Mouse (Mus musculus) limb, embryonic 14.5 days (tissue): ENCODE data around the gene Ctdspl2. TPM values are rescaled to one million over a fixed set of nuclear protein-coding genes. Genes with fewer than 3 reads are reported as not detected.

Experiments used
- ATAC-seq: fragments of 200-750 bp; cut with Nextera tagmentation; 2 replicates; pipeline ENCODE4 v1.8.0; 2017; ENCODE audit warnings: low read depth, moderate number of reproducible peaks, moderate TSS enrichment; ENCODE audit not compliant: low FRiP score
- DNase-seq: peaks from one replicate; pipeline ENCODE4 v3.0.0-alpha.2; 2015; ENCODE audit warnings: low spot score
- H3K27ac ChIP-seq: fragments of 300-500 bp; sonication (generic); replicated peaks from 2 replicates; pipeline ENCODE4 v1.5.1; 2014; ENCODE audit warnings: low read depth, mild to moderate bottlenecking, low read length, moderate library complexity, mixed read lengths
- H3K27me3 ChIP-seq: fragments of 300-500 bp; sonication (generic); 2 replicates; pipeline ENCODE4 v1.6.1; 2014; ENCODE audit warnings: low read length, mixed read lengths; ENCODE audit not compliant: control insufficient read depth, insufficient read depth
- H3K36me3 ChIP-seq: fragments of 300-500 bp; sonication (generic); 2 replicates; pipeline ENCODE4 v1.6.1; 2014; ENCODE audit warnings: mild to moderate bottlenecking, low read length, moderate library complexity, mixed read lengths; ENCODE audit not compliant: control insufficient read depth, insufficient read depth
- H3K4me1 ChIP-seq: fragments of 300-500 bp; sonication (generic); 2 replicates; pipeline ENCODE4 v1.6.1; 2014; ENCODE audit warnings: antibody characterized with exemption, low read length, mixed read lengths; ENCODE audit not compliant: control insufficient read depth, insufficient read depth
- H3K4me2 ChIP-seq: fragments of 300-500 bp; sonication (generic); replicated peaks from 2 replicates; pipeline ENCODE4 v1.6.1; 2014; ENCODE audit warnings: low read depth, mild to moderate bottlenecking, low read length, moderate library complexity; ENCODE audit not compliant: severe bottlenecking
- H3K4me3 ChIP-seq: fragments of 300-500 bp; sonication (generic); replicated peaks from 2 replicates; pipeline ENCODE4 v1.5.1; 2014; ENCODE audit warnings: low read length
- H3K9ac ChIP-seq: fragments of 300-500 bp; sonication (generic); 2 replicates; pipeline ENCODE4 v1.6.1; 2014; ENCODE audit warnings: mild to moderate bottlenecking, low read depth, low read length, moderate library complexity; ENCODE audit not compliant: severe bottlenecking
- H3K9me3 ChIP-seq: fragments of 300-500 bp; sonication (generic); 2 replicates; pipeline ENCODE4 v1.6.1; 2016; ENCODE audit warnings: low read length; ENCODE audit not compliant: control insufficient read depth
- POLR2A ChIP-seq: fragments of 200-500 bp; IDR thresholded peaks from 2 replicates; pipeline ENCODE4 v1.8.0; 2012; ENCODE audit warnings: inconsistent platforms, mild to moderate bottlenecking, moderate library complexity, borderline replicate concordance; ENCODE audit not compliant: insufficient read depth, insufficient read length; ENCODE audit errors: extremely low read depth
- WGBS: fragments of 180-500 bp; shearing (Covaris S2); extraction: QIAGEN DNeasy Blood & Tissue Kit; methylation state at CpG from one replicate; pipeline ENCODE4 v1.1.7; 2014; 5-methylcytosine and 5-hydroxymethylcytosine counted together
- polyA plus RNA-seq, 2 experiments: library from polyadenylated mRNA; depleted of rRNA in 1 of 2; stranded (reverse) in 1 of 2; unstranded in 1 of 2; fragments of >200 nt; fragmentation: Nextera tagmentation in 1 of 2; extraction: Ambion mirVana in 1 of 2; gene quantifications; 2 replicates each; pipeline versions ENCODE4 v1.2.1 to v1.2.3; 2012 to 2014

Gene Ctdspl2
- polyA plus RNA-seq, 2 experiments = 33.0 to 51.2 TPM

DNA sequence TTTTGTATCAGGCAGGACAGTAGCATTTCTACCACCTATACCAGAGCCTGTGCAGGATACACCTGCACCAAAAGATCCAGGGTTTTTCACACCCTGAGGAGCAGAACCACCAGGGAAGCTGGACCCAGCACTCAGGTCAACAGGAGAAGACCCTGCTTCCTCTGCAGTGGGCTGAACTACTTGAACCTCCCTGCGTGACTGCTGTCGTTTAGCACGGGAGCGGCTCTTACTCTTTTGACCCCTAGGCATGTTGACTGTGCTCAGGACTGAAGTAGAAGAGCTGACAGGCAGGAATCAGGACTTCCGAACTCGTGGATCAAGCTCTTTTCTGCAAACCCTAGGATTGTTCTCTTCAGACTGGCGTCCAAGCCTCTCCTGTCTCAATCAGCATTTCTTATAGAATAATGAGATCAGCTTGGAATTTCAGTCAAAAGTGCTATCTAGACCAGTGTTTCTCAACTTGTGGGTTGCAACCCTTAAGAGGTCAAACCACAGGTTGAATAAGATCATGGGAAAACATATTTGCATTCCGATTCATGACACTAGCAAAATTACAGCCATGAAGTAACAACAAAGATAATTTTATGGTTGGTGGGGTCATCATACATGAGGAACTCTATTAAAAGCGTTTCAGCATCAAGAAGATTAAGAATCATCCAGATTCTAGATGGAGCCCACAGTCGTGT lies 687 bp upstream of the Ctdspl2 start:
- H3K4me1 ChIP-seq = peaks cover 22% of the 10 kb centered on the region
- H3K4me2 ChIP-seq = peak overlapping the region; percentile 73
- ATAC-seq (no peak), DNase-seq (no peak)
- H3K36me3 ChIP-seq = peaks cover 5% of the 10 kb centered on the region
- H3K9me3 ChIP-seq = no peaks in the 10 kb centered on the region
- H3K9ac ChIP-seq = peak overlapping the region; percentile 90
- H3K27ac ChIP-seq = peak overlapping the region; percentile 94
- no peaks in the 10 kb centered on the region for H3K27me3 ChIP-seq
- peak overlapping the region; percentile 91 for H3K4me3 ChIP-seq
- TF ChIP-seq POLR2A = no peak
- 17% methylated on average over 10 of the region's 10 CpGs for WGBS

DNA sequence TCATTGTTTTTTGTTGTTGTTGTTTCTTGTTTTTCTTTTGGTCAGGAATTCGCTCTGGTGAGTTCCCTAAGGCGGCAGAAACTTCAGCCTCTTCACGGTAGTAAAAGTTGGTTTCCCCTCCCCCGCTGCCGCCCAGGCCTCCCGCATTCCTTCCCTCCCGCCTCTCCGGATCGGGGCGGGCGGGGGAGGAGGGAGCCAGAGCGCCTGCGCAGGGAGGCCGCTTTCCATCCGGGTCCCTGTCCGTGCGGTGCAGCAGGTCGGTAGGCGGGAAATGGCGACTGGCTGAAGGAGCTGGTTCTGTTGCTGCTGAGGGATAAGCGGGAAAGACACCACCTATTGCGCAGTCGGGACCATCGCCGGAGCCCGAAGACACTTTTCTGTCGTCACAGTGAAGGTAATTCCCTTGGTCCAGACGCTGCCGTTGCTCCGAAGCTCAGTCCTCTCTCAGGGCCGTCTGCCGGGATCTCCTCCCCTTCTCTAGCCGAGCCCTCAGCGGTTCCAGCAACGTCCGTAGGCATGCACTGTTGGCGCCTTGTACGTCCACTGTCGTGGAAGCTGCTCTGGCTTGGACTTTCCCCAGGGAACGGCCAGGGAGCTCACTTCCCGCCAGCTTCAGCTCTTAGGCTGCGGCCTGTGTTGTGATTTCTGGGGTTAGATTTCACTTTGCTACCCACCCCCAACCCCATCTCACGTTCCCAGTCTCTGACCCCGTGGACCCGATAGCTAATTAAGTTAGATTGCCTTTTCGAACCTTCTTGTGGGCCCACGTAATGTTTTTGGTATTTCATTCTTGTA lies 620 bp downstream of the Ctdspl2 start:
- no peaks in the 10 kb centered on the region for H3K27me3 ChIP-seq
- H3K4me1 ChIP-seq = peaks cover 22% of the 10 kb centered on the region
- 0 out of 2 replicates have a peak, but pooled peaks have one; percentile 24 for TF ChIP-seq POLR2A
- H3K36me3 ChIP-seq = peaks cover 11% of the 10 kb centered on the region
- peak overlapping the region; percentile 94 for H3K27ac ChIP-seq
- 0% methylated on average over 46 of the region's 47 CpGs for WGBS
- peak overlapping the region; percentile 91 for H3K4me3 ChIP-seq
- H3K4me2 ChIP-seq = peak overlapping the region; percentile 73
- DNase-seq (peak; percentile 92), ATAC-seq (peak; percentile 94)
- H3K9me3 ChIP-seq = no peaks in the 10 kb centered on the region
- H3K9ac ChIP-seq = peak overlapping the region; percentile 90

DNA sequence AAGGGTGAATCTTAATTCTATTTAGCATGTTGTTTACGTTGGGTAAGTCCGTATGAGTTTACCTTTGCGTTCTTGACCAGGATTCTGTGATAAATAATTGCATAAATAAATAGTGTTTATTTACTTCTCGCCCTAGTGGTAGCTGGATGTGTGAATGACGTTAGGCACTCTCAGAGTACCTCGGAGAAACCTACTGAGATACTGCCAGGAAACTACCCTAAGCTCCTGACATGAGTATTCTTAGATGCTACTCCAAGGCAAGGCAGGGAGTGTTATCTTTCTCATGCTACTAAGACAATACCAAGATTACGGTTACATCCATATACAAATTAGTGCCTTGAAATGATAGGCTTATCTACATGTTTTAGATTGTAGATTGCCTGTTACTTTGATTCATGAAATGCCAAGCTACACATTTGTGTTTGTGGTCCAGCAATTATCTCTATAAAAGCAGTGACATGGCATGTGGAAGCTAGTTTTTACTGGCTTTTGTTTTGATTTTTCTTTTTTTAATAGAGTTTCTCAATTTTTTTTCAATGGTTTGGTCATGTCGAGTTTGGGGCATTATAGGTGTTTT lies 1.5 kb downstream of the Ctdspl2 start:
- DNase-seq (no peak), ATAC-seq (no peak)
- 9% methylated on average over 8 of the region's 8 CpGs for WGBS
- peak overlapping the region; percentile 91 for H3K4me3 ChIP-seq
- no peaks in the 10 kb centered on the region for H3K9me3 ChIP-seq
- H3K27ac ChIP-seq = peak overlapping the region; percentile 94; the same call in 1 of the 2 replicates
- peak overlapping the region; percentile 73 for H3K4me2 ChIP-seq
- peaks cover 22% of the 10 kb centered on the region for H3K4me1 ChIP-seq
- no peaks in the 10 kb centered on the region for H3K27me3 ChIP-seq
- peak overlapping the region; percentile 90 for H3K9ac ChIP-seq
- peaks cover 17% of the 10 kb centered on the region for H3K36me3 ChIP-seq
- TF ChIP-seq POLR2A = no peak

DNA sequence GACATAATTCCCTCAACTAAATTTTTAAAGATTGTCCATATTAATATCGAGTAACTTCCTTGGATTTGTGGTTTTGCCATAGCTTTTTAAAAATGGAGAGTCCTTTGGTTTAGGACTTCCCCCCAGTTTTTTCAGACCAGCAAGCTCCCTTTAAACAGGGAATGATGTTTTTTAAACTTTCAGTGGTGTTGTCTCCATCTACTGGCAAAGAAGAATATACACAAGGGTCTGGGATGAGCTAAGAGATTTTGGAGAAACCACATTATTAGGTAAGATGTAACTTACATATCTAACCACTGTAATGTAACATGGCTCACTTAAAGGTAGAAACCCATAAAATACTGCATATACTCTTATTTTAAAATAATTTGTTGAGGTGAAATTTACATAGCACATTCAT lies 39.9 kb downstream of the Ctdspl2 start:
- H3K36me3 ChIP-seq = peaks cover 43% of the 10 kb centered on the region
- no peaks in the 10 kb centered on the region for H3K4me1 ChIP-seq
- TF ChIP-seq POLR2A = no peak
- ATAC-seq (no peak), DNase-seq (no peak)
- H3K9me3 ChIP-seq = no peaks in the 10 kb centered on the region
- WGBS = 87% methylated on average over 1 of the region's 1 CpGs
- H3K27ac ChIP-seq = no peak overlapping the region
- no peak overlapping the region for H3K9ac ChIP-seq
- H3K4me2 ChIP-seq = no peak overlapping the region
- no peaks in the 10 kb centered on the region for H3K27me3 ChIP-seq
- no peak overlapping the region for H3K4me3 ChIP-seq

DNA sequence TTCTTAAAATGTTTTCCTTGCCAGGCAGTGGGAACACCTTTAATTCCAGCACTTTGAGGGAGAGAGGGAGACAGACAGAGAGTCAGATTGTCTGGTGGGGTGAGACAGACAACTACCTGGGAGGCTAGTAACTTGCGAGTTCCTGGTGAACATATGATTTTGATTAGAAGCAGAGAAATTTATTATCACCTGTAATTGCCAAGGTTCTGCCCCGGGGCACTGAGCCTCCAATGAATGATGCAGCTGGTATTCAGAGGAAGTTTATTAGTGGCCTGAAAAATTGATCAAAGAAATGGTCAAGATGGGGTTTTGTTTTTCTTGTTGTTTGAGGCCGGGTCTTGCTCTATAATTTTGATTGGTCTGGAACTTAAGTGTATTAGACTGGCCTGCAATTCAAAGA lies 53.0 kb downstream of the Ctdspl2 start:
- H3K9ac ChIP-seq = no peak overlapping the region
- no peak overlapping the region for H3K4me3 ChIP-seq
- no peak for DNase-seq
- H3K4me2 ChIP-seq = no peak overlapping the region
- peaks cover 40% of the 10 kb centered on the region for H3K36me3 ChIP-seq
- no peak overlapping the region for H3K27ac ChIP-seq
- 30% methylated on average over 3 of the region's 3 CpGs for WGBS
- no peaks in the 10 kb centered on the region for H3K9me3 ChIP-seq
- TF ChIP-seq POLR2A = no peak
- no peaks in the 10 kb centered on the region for H3K4me1 ChIP-seq
- ATAC-seq = no peak
- no peaks in the 10 kb centered on the region for H3K27me3 ChIP-seq
